Mouse (Mus musculus) midbrain, embryonic 16.5 days (tissue): ENCODE results near the gene Rpf1. TPM values are rescaled to one million over a fixed set of nuclear protein-coding genes. Genes with fewer than 3 reads are reported as not detected.

Experiments
- ATAC-seq: fragments of 200-750 bp; cut with Nextera tagmentation; 2 replicates; pipeline ENCODE4 v1.8.0; 2017; ENCODE audit warnings: moderate TSS enrichment
- H3K27ac ChIP-seq: fragments of 300-500 bp; sonication (generic); 2 replicates; pipeline ENCODE4 v1.5.1; 2014; ENCODE audit warnings: mild to moderate bottlenecking, low read length, mixed read lengths
- H3K27me3 ChIP-seq: fragments of 300-500 bp; sonication (generic); 2 replicates; pipeline ENCODE4 v1.6.1; 2014; ENCODE audit warnings: low read depth, low read length, mixed read lengths; ENCODE audit not compliant: control insufficient read depth, insufficient read depth
- H3K36me3 ChIP-seq: fragments of 300-500 bp; sonication (generic); 2 replicates; pipeline ENCODE4 v1.6.1; 2014; ENCODE audit warnings: mild to moderate bottlenecking, low read length, moderate library complexity, mixed read lengths; ENCODE audit not compliant: control insufficient read depth, insufficient read depth
- H3K4me1 ChIP-seq: fragments of 300-500 bp; sonication (generic); 2 replicates; pipeline ENCODE4 v1.6.1; 2014; ENCODE audit warnings: mild to moderate bottlenecking, low read length, mixed read lengths; ENCODE audit not compliant: control insufficient read depth, insufficient read depth
- H3K4me2 ChIP-seq: fragments of 300-500 bp; sonication (generic); 2 replicates; pipeline ENCODE4 v1.6.1; 2014; ENCODE audit warnings: mild to moderate bottlenecking, low read length, mixed read lengths
- H3K4me3 ChIP-seq: fragments of 300-500 bp; sonication (generic); 2 replicates; pipeline ENCODE4 v1.5.1; 2014; ENCODE audit warnings: low read depth, mild to moderate bottlenecking, low read length, moderate library complexity, mixed read lengths
- H3K9ac ChIP-seq: fragments of 300-500 bp; sonication (generic); 2 replicates; pipeline ENCODE4 v1.6.1; 2014; ENCODE audit warnings: low read depth, low read length, mixed read lengths
- H3K9me3 ChIP-seq: fragments of 300-500 bp; sonication (generic); replicated peaks from 2 replicates; pipeline ENCODE4 v1.6.1; 2014; ENCODE audit warnings: mild to moderate bottlenecking, low read length, mixed read lengths; ENCODE audit not compliant: control insufficient read depth, poor library complexity, severe bottlenecking
- WGBS: fragments of 180-500 bp; shearing (Covaris S2); extraction: QIAGEN DNeasy Blood & Tissue Kit; methylation state at CpG from one replicate; pipeline ENCODE4 v1.1.7; 2014; 5-methylcytosine and 5-hydroxymethylcytosine counted together
- polyA plus RNA-seq: library from polyadenylated mRNA; unstranded; fragments of >200 nt; fragmentation: Nextera tagmentation; extraction: Ambion mirVana; gene quantifications from 2 replicates; pipeline ENCODE4 v1.2.1, GENCODE M21; 2015

Rpf1 gene
- polyA plus RNA-seq, 1 experiment from 2014 or later: 37.4 TPM

DNA sequence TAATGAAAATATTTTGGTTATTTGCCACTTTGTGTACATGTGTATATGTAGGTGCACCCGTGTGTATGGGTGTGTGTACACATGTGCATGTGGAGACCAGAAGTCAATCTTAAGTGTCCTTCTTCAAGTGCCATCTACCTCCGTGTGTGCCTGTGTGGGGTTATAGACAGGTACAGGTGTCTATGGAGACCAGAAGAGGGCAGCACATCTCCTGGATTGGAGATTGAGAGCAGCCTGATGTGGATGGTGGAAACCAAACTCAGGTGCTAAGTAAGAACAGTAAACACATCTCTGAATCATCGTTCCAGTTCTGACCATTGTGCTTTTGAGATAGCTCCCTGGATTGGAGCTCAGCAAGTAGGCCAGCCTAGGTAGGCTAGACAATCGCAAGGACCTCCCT, 34.8 kb downstream of the Rpf1 start:
- Histone ChIP-seq H3K9me3 (no peaks in the 10 kb centered on the region), H3K27ac (no peak overlapping the region), H3K4me1 (no peaks in the 10 kb centered on the region), H3K4me3 (no peak overlapping the region), H3K27me3 (no peaks in the 10 kb centered on the region), H3K9ac (no peak overlapping the region), H3K36me3 (0 out of 2 replicates have a peak, but pooled peaks cover 2% of the 10 kb centered on the region), H3K4me2 (no peak overlapping the region)
- ATAC-seq: no peak
- 88% methylated on average over 4 of the region's 4 CpGs for WGBS

DNA sequence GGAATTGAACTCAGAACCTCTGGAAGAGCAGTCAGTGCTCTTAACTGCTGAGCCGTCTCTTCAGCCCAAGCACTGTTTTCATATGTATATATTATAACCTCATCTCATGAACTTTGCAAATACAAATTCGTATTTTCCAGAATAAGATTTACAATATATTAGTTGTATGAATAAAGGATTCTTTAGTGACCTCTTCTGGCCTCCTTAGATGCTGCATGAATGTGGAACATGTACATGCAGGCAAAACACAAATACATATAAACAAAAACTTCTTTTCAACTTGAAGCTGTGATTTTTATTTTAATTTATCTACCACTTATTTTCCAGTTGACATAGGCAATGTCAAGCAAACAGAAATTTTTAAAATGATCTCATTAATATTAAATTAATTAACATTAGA, 39.2 kb downstream of the Rpf1 start:
- Histone ChIP-seq H3K4me1 (no peaks in the 10 kb centered on the region), H3K27ac (no peak overlapping the region), H3K4me3 (no peak overlapping the region), H3K4me2 (no peak overlapping the region), H3K9ac (no peak overlapping the region), H3K9me3 (no peaks in the 10 kb centered on the region), H3K36me3 (0 out of 2 replicates have a peak, but pooled peaks cover 2% of the 10 kb centered on the region), H3K27me3 (no peaks in the 10 kb centered on the region)
- WGBS: 65% methylated on average over 2 of the region's 2 CpGs
- ATAC-seq: no peak

DNA sequence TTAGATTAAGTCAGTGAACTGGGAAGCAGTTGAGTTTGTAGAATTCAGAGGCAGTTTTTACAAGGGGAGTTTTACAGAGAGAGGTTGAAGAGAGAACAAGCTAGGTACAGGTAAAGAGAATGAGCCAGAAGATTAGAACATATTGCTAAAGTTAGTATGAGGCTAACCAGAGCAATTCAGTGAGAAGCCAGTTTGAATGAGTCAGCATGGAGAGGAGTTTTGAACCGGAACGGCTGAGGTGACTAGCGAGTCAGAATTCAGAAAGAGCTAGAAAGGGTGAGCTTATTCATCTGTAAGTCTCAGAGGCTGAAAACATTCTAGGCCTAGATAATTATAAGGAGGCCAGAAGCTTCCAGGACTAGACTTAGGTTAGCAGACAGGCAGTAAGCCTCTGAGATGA, 46.8 kb downstream of the Rpf1 start:
- H3K36me3 ChIP-seq: no peaks in the 10 kb centered on the region
- WGBS: 86% methylated on average over 3 of the region's 3 CpGs
- no peaks in the 10 kb centered on the region for H3K4me1 ChIP-seq
- no peak overlapping the region for H3K4me2 ChIP-seq
- ATAC-seq: no peak
- H3K4me3 ChIP-seq: no peak overlapping the region
- H3K9ac ChIP-seq: no peak overlapping the region
- H3K9me3 ChIP-seq: no peaks in the 10 kb centered on the region
- no peaks in the 10 kb centered on the region for H3K27me3 ChIP-seq
- H3K27ac ChIP-seq: no peak overlapping the region

DNA sequence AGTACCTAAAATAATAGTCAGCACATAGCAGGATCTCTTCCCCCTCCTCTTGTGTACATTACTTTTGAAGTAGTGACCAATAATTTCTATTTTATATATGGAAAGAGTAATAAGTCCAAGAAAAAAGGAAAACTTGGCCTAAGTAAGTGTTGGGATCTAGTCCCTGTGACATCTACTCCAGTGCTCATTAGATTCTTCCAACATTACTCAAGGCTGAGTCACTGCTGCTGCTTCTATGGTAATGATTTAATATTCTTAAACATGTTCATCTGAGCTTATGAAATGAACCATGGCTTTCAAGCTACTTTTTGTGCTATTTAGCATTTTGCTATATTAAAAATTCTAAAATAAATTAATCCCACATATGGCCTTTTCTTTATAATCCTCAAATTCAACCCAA, 47.5 kb downstream of the Rpf1 start:
- H3K4me1 ChIP-seq: no peaks in the 10 kb centered on the region
- H3K9me3 ChIP-seq: no peaks in the 10 kb centered on the region
- H3K27me3 ChIP-seq: no peaks in the 10 kb centered on the region
- no peak overlapping the region for H3K27ac ChIP-seq
- no peak overlapping the region for H3K4me3 ChIP-seq
- H3K36me3 ChIP-seq: no peaks in the 10 kb centered on the region
- no peak overlapping the region for H3K9ac ChIP-seq
- H3K4me2 ChIP-seq: no peak overlapping the region
- no peak for ATAC-seq

DNA sequence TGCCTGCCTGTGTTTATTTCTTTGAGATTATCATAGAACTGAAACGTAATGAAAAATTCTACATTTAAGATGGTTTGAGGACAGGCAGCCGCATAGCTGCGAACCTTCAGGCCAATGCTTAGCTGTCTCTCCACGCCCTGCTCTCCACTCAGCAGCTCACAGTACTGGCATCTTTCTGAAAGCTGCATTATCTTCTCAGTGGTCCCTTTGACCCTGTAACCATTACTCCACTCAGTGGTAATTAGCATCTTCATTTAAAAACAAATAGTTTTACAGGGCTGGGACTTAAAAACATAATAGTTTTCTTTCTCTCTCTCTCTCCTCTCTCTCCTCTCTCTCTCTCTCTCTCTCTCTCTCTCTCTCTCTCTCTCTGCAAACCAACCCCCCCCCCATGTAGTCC, 48.6 kb downstream of the Rpf1 start:
- no peak overlapping the region for H3K9ac ChIP-seq
- no peak overlapping the region for H3K27ac ChIP-seq
- 69% methylated on average over 4 of the region's 4 CpGs for WGBS
- H3K36me3 ChIP-seq: no peaks in the 10 kb centered on the region
- H3K27me3 ChIP-seq: no peaks in the 10 kb centered on the region
- H3K4me1 ChIP-seq: no peaks in the 10 kb centered on the region
- no peak overlapping the region for H3K4me3 ChIP-seq
- ATAC-seq: no peak
- no peak overlapping the region for H3K4me2 ChIP-seq
- no peaks in the 10 kb centered on the region for H3K9me3 ChIP-seq

DNA sequence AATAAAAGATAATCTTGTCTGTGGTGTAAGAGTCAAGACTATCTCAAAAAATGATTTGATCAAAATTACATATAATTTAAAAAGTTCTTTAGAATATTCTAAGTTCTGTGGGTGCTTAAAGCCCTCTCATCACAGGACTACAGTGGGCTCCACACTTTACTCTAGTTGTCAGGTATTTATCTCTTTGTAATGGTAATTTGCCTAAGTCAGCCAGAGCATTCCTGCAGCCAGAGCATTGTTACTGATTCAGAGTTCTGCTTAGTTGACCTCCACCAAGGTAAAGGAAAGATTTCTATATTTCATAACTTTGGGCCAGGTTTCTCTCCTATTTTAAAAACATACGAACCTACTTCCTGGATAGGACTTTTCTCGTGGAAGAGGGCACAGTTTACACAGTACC, 52.0 kb downstream of the Rpf1 start:
- Histone ChIP-seq H3K4me3 (no peak overlapping the region), H3K4me2 (no peak overlapping the region), H3K4me1 (no peaks in the 10 kb centered on the region), H3K27ac (no peak overlapping the region), H3K9me3 (no peaks in the 10 kb centered on the region), H3K36me3 (no peaks in the 10 kb centered on the region), H3K27me3 (no peaks in the 10 kb centered on the region), H3K9ac (no peak overlapping the region)
- ATAC-seq: no peak
- WGBS: 81% methylated on average over 2 of the region's 2 CpGs

DNA sequence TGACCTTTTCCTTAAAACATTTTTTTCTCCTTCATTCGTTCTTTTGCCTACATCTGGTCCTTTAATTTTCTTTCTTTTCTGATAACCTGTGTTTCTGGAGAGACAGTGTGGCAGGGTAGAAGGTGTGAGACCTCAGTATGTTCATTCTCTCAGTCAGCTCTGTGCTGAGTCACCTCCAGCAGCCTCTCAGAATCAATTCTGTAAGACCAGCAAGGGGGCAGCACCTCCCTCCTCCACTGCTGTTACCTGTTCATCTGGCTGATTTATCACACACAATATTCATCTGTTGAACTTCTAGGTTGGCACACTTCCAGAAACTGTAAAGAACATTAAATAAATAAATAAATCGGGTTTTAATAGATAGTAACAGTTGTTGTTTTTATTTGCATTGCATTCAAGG, 58.3 kb downstream of the Rpf1 start:
- WGBS: 68% methylated on average over 2 of the region's 2 CpGs
- no peak for ATAC-seq
- no peak overlapping the region for H3K4me3 ChIP-seq

More for the DNA sequence above, 58.3 kb downstream of the Rpf1 start:
- H3K4me2 ChIP-seq: no peak overlapping the region
- no peaks in the 10 kb centered on the region for H3K4me1 ChIP-seq
- no peaks in the 10 kb centered on the region for H3K9me3 ChIP-seq
- H3K9ac ChIP-seq: no peak overlapping the region
- H3K27ac ChIP-seq: no peak overlapping the region
- no peaks in the 10 kb centered on the region for H3K36me3 ChIP-seq
- H3K27me3 ChIP-seq: no peaks in the 10 kb centered on the region

Other genes starting within 250 kb of the Rpf1 start
- gene Ssx2ip, start 116.8 kb downstream of the Rpf1 start, polyA plus RNA-seq: 18.0 and 18.2 TPM in 2 replicates
- 4.3 and 4.4 TPM in 2 replicates for gene Ctbs, start 71.6 kb downstream of the Rpf1 start, polyA plus RNA-seq
- 4.6 TPM in 2 replicates for gene Spata1, start 21.7 kb downstream of the Rpf1 start, polyA plus RNA-seq
- gene Gng5, start 21.6 kb downstream of the Rpf1 start, polyA plus RNA-seq: 256 and 276 TPM in 2 replicates
- gene Uox, start 49.0 kb upstream of the Rpf1 start, polyA plus RNA-seq: 0.09 TPM in 1 of 2 replicates, not detected in the other
- not detected in 2 replicates for gene Dnase2b, start 94.2 kb upstream of the Rpf1 start, polyA plus RNA-seq
- 0.09 TPM in 1 of 2 replicates, not detected in the other for gene 4930503B20Rik, start 129.9 kb upstream of the Rpf1 start, polyA plus RNA-seq
- 0.41 and 0.59 TPM in 2 replicates for gene Samd13, start 164.2 kb upstream of the Rpf1 start, polyA plus RNA-seq